Mouse (Mus musculus) liver, embryonic 16.5 days (tissue): ENCODE results near the gene Car10. TPM values are rescaled to one million over a fixed set of nuclear protein-coding genes. Genes with fewer than 3 reads are reported as not detected.

Experiments used
- ATAC-seq: fragments of 200-750 bp; cut with Nextera tagmentation; 2 replicates; pipeline ENCODE4 v1.8.0; 2017; ENCODE audit warnings: low read depth, mild to moderate bottlenecking, moderate number of reproducible peaks, moderate library complexity
- H3K27ac ChIP-seq: fragments of 300-500 bp; sonication (generic); 2 replicates; pipeline ENCODE4 v1.5.1; 2014; ENCODE audit warnings: mild to moderate bottlenecking, low read length
- H3K27me3 ChIP-seq: fragments of 300-500 bp; sonication (generic); 2 replicates; pipeline ENCODE4 v1.6.1; 2014; ENCODE audit warnings: low read depth, low read length, mixed read lengths; ENCODE audit not compliant: control insufficient read depth, insufficient read depth
- H3K36me3 ChIP-seq: fragments of 300-500 bp; sonication (generic); 2 replicates; pipeline ENCODE4 v1.6.1; 2014; ENCODE audit warnings: mild to moderate bottlenecking; ENCODE audit not compliant: control insufficient read depth, insufficient read depth
- H3K4me1 ChIP-seq: fragments of 300-500 bp; sonication (generic); 2 replicates; pipeline ENCODE4 v1.6.1; 2014; ENCODE audit warnings: low read depth, low read length, mixed read lengths; ENCODE audit not compliant: control insufficient read depth
- H3K4me2 ChIP-seq: fragments of 300-500 bp; sonication (generic); 2 replicates; pipeline ENCODE4 v1.6.1; 2014; ENCODE audit warnings: low read depth, low read length, mixed read lengths
- H3K4me3 ChIP-seq: fragments of 300-500 bp; sonication (generic); 2 replicates; pipeline ENCODE4 v1.5.1; 2014; ENCODE audit warnings: low read depth, mild to moderate bottlenecking, low read length
- H3K9ac ChIP-seq: fragments of 300-500 bp; sonication (generic); 2 replicates; pipeline ENCODE4 v1.6.1; 2014; ENCODE audit warnings: low read depth, low read length
- H3K9me3 ChIP-seq: fragments of 300-500 bp; sonication (generic); replicated peaks from 2 replicates; pipeline ENCODE4 v1.6.1; 2016; ENCODE audit warnings: low read length; ENCODE audit not compliant: control insufficient read depth
- WGBS: fragments of 180-500 bp; shearing (Covaris S2); extraction: QIAGEN DNeasy Blood & Tissue Kit; methylation state at CpG from one replicate; pipeline ENCODE4 v1.1.7; 2014; ENCODE audit not compliant: insufficient replicate concordance; 5-methylcytosine and 5-hydroxymethylcytosine counted together
- polyA plus RNA-seq: library from polyadenylated mRNA; unstranded; fragments of >200 nt; fragmentation: Nextera tagmentation; extraction: Ambion mirVana; gene quantifications from 2 replicates; pipeline ENCODE4 v1.2.1, GENCODE M21; 2015

Gene Car10
- polyA plus RNA-seq, 1 experiment from 2014 or later = not detected

DNA sequence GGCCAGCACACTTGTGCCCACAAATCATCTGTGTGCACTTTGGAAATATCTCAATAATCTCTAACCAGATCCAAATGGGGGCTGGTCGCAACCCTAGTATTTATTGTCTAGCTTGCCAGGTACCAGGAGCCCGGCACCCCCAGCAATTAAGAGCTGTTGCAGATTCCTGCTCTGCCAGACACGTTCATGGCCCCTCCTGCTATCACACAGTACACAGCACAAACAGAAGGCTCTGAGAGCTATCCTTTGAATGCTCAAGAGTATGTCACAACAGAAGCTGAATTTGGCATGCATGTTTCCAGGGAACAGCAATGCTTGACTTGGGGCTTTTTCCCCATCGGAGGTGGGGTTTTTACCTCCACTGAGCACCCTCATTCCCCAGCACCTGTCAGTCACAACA lies 483.5 kb downstream of the Car10 start:
- Histone ChIP-seq H3K4me3 (no peak overlapping the region), H3K36me3 (no peaks in the 10 kb centered on the region), H3K4me2 (no peak overlapping the region), H3K9ac (no peak overlapping the region), H3K4me1 (no peaks in the 10 kb centered on the region), H3K27ac (no peak overlapping the region), H3K9me3 (no peaks in the 10 kb centered on the region), H3K27me3 (no peaks in the 10 kb centered on the region)
- WGBS = 43% methylated on average over 4 of the region's 4 CpGs
- no peak for ATAC-seq

DNA sequence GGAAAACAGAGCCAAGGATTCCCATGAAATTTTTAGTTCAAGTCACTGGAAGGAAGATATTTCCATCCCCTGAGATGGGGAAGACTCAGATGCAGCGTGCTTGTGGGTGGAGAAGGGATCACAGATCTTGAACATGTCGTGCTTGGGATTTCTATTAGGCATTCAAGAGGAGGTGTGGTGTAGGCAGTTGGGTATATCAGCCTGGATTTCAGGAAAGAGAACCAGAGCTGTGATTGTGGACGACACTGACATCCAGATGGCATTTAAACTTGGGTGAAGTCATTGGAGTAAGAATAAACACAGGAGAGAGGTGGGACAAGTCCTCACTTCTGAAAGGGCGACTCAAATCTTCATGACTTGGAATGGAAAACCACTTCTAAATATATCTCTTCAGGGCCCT lies 490.0 kb downstream of the Car10 start:
- no peak overlapping the region for H3K4me3 ChIP-seq
- H3K36me3 ChIP-seq = no peaks in the 10 kb centered on the region
- H3K4me2 ChIP-seq = no peak overlapping the region
- no peaks in the 10 kb centered on the region for H3K9me3 ChIP-seq
- 50% methylated on average over 4 of the region's 4 CpGs for WGBS
- no peak overlapping the region for H3K27ac ChIP-seq
- no peak overlapping the region for H3K9ac ChIP-seq
- H3K27me3 ChIP-seq = no peaks in the 10 kb centered on the region
- no peak for ATAC-seq
- no peaks in the 10 kb centered on the region for H3K4me1 ChIP-seq

DNA sequence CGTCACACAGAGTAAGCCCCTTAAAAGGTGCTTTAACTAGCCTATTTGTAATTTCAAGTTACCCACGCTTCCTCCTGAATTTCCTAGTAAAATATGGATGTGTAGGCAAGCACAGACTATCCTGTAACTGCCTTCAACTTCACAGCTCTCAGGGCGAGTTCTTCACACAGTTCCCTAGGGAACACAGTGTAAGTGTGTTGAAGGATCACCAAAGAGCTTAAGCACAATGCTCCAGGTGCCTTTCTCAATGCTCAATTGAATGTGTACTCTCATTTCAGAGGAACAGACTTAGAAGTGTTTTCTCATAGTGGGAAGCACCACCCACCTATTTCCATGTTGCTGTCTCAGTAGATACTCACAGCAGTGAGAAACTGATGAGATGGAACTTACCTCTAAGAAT lies 492.8 kb downstream of the Car10 start:
- Histone ChIP-seq H3K27me3 (no peaks in the 10 kb centered on the region), H3K4me3 (no peak overlapping the region), H3K9ac (no peak overlapping the region), H3K4me1 (no peaks in the 10 kb centered on the region), H3K4me2 (no peak overlapping the region), H3K27ac (no peak overlapping the region), H3K9me3 (no peaks in the 10 kb centered on the region), H3K36me3 (no peaks in the 10 kb centered on the region)
- no peak for ATAC-seq
- 51% methylated on average over 3 of the region's 3 CpGs for WGBS

DNA sequence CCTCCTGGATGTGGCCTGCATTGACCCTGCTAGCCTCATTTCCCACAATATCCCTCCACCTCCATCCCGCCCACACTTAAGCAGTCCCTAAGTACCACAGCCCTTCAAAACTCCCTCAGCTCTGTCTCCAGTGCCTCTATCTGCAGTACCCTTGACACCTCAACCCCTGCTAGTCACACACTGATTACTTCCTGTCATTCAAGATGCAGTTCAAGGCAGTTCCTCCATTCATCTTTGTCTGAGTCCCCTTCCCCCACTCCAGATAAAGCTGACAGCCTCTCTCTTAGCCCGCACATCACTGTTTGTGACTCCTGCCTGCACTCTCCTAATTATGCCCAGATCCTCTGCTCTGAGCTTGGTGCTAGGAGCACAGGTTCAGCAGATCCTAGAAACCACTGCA lies 496.2 kb downstream of the Car10 start:
- Histone ChIP-seq H3K27ac (no peak overlapping the region), H3K4me1 (no peaks in the 10 kb centered on the region), H3K9ac (no peak overlapping the region), H3K9me3 (no peaks in the 10 kb centered on the region), H3K27me3 (no peaks in the 10 kb centered on the region), H3K36me3 (no peaks in the 10 kb centered on the region), H3K4me3 (no peak overlapping the region), H3K4me2 (no peak overlapping the region)
- ATAC-seq = no peak
- 11% methylated on average over 2 of the region's 2 CpGs for WGBS

DNA sequence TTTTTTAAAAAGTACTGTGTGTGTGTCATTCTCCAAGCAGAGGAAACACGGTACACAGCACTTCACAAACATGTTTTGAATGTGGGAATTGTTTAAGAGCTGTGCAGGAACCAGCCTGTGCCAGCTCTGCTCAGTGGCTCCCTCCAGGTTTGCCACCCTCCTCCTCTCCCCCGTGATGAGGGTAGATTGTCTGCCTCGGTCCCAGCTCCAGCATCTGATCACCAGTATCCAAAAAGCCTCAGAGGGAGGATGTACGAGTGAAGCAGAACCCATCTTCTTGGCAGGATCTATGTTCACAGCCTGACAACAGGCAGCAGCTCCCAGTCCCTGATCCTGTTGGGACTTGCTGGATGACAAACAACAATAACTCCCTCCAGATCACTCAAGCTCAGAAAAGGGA lies 500.3 kb downstream of the Car10 start:
- no peaks in the 10 kb centered on the region for H3K9me3 ChIP-seq
- 48% methylated on average over 4 of the region's 4 CpGs for WGBS
- no peak overlapping the region for H3K4me3 ChIP-seq
- H3K27ac ChIP-seq = no peak overlapping the region
- ATAC-seq = no peak
- H3K4me1 ChIP-seq = no peaks in the 10 kb centered on the region
- no peak overlapping the region for H3K9ac ChIP-seq
- H3K36me3 ChIP-seq = no peaks in the 10 kb centered on the region
- H3K27me3 ChIP-seq = no peaks in the 10 kb centered on the region
- H3K4me2 ChIP-seq = no peak overlapping the region

DNA sequence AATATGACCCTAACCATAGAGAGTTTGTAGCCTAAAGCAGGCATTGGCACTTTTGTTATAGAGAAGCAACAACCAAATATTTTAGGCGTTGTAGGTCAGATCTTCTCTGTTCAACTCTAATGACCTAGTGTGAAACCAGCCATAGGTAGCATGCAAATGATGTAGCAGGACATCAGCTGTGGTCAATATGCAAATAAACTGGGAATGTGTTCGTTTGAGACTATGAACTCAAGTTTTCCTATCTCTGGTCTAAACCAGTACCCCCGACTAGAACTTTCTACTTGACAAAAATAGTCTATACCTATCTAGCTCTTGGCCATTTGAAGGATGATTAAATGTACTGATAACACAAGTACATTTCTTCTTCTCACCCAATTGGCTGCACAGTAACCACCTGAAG lies 501.9 kb downstream of the Car10 start:
- H3K4me2 ChIP-seq = no peak overlapping the region
- H3K27ac ChIP-seq = no peak overlapping the region
- H3K9me3 ChIP-seq = no peaks in the 10 kb centered on the region
- no peaks in the 10 kb centered on the region for H3K4me1 ChIP-seq
- H3K27me3 ChIP-seq = no peaks in the 10 kb centered on the region
- H3K9ac ChIP-seq = no peak overlapping the region
- no peak for ATAC-seq
- no peaks in the 10 kb centered on the region for H3K36me3 ChIP-seq
- 54% methylated on average over 3 of the region's 3 CpGs for WGBS
- H3K4me3 ChIP-seq = no peak overlapping the region

DNA sequence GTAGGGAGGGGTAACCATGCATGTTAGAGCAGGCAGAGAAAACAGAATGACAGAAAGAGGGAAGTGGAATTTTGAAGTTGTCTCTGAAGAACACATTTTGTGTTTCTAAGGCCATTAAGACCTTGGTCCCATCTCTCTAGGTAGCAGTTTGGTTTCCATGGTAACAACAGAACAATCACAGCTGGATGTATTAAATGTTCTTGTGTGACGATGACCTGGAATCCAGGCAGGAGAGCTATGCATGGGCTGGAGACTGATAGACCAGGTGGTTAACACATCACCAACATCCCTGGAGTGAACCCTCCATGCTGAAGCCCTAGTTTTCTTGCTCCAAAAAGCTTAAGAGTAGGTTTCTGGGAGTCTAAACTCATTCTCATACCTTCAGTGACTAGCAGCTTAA lies 505.7 kb downstream of the Car10 start:
- no peak overlapping the region for H3K9ac ChIP-seq
- WGBS = 67% methylated on average over 1 of the region's 1 CpGs
- no peaks in the 10 kb centered on the region for H3K27me3 ChIP-seq
- H3K4me1 ChIP-seq = no peaks in the 10 kb centered on the region
- no peaks in the 10 kb centered on the region for H3K9me3 ChIP-seq
- H3K4me2 ChIP-seq = no peak overlapping the region
- H3K36me3 ChIP-seq = no peaks in the 10 kb centered on the region
- no peak overlapping the region for H3K4me3 ChIP-seq
- ATAC-seq = no peak
- H3K27ac ChIP-seq = no peak overlapping the region

DNA sequence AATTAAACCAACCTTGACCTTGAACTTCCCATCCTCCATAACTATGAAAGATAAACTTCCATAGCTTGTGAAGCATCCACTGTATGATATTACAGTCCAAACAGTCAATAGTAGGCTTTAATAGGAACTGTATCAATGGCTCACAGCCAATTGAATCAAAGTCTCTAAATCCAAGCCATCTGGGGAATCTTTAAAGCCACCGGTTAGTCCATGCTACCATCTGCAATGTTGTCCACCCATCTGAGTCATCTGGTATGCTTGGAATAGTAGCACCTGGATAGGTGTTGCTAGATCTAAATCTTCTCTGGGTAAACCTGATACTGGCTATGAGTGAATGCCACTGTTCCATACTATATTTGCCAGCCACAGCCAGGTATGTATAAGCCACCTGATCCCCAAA lies 509.3 kb downstream of the Car10 start:
- no peak for ATAC-seq
- Histone ChIP-seq H3K4me3 (no peak overlapping the region), H3K9ac (no peak overlapping the region), H3K27me3 (no peaks in the 10 kb centered on the region), H3K36me3 (no peaks in the 10 kb centered on the region), H3K9me3 (no peaks in the 10 kb centered on the region), H3K27ac (no peak overlapping the region), H3K4me1 (no peaks in the 10 kb centered on the region), H3K4me2 (no peak overlapping the region)
- 84% methylated on average over 1 of the region's 1 CpGs for WGBS

DNA sequence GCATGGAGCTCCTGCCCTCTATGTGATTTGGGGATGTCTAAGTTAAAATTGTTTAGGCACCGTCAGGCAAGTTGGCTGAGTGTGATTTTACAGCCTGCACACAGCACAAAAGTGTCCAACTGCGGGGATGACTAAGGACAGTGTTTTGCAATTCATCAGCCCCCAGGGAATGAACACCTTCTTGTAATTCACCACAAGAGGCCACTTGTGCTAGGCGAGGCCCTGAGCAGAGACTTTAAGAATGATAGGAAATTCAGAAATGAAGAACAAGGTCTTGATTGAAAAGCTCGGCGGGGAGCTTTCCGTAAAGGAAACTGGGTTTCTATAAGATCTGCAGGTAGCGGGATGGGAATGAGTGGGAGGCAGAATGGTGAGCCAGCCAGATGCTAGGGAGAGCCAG lies 510.9 kb downstream of the Car10 start:
- Histone ChIP-seq H3K4me1 (no peaks in the 10 kb centered on the region), H3K9me3 (no peaks in the 10 kb centered on the region), H3K27ac (no peak overlapping the region), H3K9ac (no peak overlapping the region), H3K36me3 (no peaks in the 10 kb centered on the region), H3K27me3 (no peaks in the 10 kb centered on the region), H3K4me3 (no peak overlapping the region), H3K4me2 (no peak overlapping the region)
- WGBS = 49% methylated on average over 7 of the region's 7 CpGs
- no peak for ATAC-seq

DNA sequence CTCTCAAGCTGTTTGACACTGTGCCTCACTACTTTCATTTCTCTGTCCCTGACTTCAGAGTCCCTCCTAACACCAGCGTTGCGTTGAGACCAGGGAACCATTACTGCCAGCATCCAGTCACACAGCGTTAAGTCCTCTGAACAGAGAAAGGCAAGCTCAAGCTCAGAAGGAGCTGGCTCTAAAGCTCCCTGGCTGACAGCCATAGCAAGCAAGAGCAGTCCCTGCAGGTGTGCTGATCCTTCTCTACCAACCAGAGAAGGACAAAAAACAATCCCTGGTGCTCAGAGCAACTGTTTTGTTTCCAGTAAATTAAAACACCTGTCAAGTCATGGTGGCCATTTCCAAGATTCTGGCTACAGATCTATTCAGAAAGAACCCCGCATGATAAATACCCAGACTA lies 514.2 kb downstream of the Car10 start:
- no peaks in the 10 kb centered on the region for H3K4me1 ChIP-seq
- no peaks in the 10 kb centered on the region for H3K36me3 ChIP-seq
- no peak overlapping the region for H3K4me3 ChIP-seq
- H3K27ac ChIP-seq = no peak overlapping the region
- H3K9ac ChIP-seq = no peak overlapping the region
- no peaks in the 10 kb centered on the region for H3K9me3 ChIP-seq
- H3K27me3 ChIP-seq = no peaks in the 10 kb centered on the region
- WGBS = 66% methylated on average over 4 of the region's 4 CpGs
- no peak for ATAC-seq
- no peak overlapping the region for H3K4me2 ChIP-seq
